Mouse (Mus musculus): ENCODE measurements around the gene Sox5.

- TF ChIP-seq CTCF (IDR thresholded peaks at IDR 0.05; ENCODE audit: extremely low read depth, insufficient read length, insufficient replicate concordance, low read depth, low read length) (no peak), POLR2A (IDR thresholded peaks at IDR 0.05; ENCODE audit: low read depth, low read length) (no peak)
Measured at GRCm38 (mm10) chr6:144825018-144825602, 43.3 kb upstream of the Sox5 start.

Measured in small intestine, adult 2 months (tissue).